Mouse (Mus musculus): ENCODE data around the gene Tns1. TPM values are rescaled to one million over a fixed set of nuclear protein-coding genes. Genes with fewer than 3 reads are reported as not detected.

Tns1 gene
- polyA plus RNA-seq, 1 experiment, result 35.5 TPM

DNA sequence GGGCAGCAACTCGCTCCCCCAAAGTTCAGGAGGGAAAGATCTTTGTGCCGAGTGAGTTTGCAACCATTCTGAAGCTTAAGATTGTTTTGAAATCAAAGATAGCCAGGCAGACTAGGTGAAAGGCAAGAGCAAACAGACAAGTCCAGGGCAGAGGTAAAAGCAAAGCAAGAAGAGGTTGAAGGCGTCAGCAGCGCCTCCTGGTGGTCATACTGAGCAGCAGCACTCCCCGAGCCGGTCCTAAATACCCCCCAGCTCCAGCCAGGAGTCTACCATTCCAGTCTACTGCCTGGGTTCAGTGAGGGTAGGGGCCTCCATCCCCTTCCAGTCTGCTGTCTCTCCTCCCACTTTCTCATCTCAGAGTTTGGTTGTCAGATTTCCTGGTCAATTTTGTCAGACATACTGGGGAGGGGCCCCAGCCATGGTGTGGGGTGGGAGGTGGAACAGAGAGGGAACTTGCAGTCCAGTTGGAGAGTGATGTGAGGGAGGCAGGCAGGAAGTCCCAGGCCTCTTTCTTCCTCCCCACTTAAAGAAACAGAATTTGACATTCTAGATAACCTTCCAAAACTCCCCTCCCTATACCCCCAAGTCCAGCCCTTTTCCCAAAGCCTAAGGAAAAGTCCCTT is 41.3 kb downstream of the Tns1 start:
- TF ChIP-seq POLR2A (IDR thresholded peaks at IDR 0.05; ENCODE audit: borderline replicate concordance, low read depth, low read length), result no peak
- peak; percentile 88 for TF ChIP-seq CTCF (IDR thresholded peaks at IDR 0.05; ENCODE audit: low read depth, low read length)
- no peak overlapping the region for H3K27ac ChIP-seq (ENCODE audit: insufficient read depth, low read depth, low read length)
- no peaks in the 10 kb centered on the region for H3K4me1 ChIP-seq (ENCODE audit: control insufficient read depth, insufficient read depth, low read length)
- H3K4me3 ChIP-seq (ENCODE audit: insufficient read depth, low read length), result no peak overlapping the region

DNA sequence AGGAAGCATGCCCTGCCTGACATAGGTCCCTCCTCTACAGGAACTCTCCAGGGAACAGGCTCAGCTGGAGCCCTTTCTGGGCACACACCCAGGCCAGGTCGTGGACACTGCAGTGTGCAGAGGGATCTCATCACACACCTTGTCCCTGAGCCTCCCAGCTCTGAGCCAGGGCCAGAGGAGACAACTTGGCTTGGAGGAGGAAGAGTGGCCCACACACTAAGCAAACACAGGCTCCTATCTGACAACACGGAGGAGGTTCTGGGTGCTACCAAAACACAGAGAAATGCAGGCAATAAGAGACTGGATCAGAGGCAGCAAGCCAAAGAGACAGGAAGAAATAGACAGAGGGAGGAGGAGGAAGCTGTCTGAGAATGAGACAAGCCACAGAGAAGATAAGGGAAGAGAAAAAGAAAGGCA is 42.7 kb downstream of the Tns1 start:
- TF ChIP-seq POLR2A (IDR thresholded peaks at IDR 0.05; ENCODE audit: borderline replicate concordance, low read depth, low read length), result no peak
- no peak for TF ChIP-seq CTCF (IDR thresholded peaks at IDR 0.05; ENCODE audit: low read depth, low read length)
- Histone ChIP-seq H3K4me1 (ENCODE audit: control insufficient read depth, insufficient read depth, low read length) (no peaks in the 10 kb centered on the region), H3K27ac (ENCODE audit: insufficient read depth, low read depth, low read length) (no peak overlapping the region), H3K4me3 (ENCODE audit: insufficient read depth, low read length) (no peak overlapping the region)

DNA sequence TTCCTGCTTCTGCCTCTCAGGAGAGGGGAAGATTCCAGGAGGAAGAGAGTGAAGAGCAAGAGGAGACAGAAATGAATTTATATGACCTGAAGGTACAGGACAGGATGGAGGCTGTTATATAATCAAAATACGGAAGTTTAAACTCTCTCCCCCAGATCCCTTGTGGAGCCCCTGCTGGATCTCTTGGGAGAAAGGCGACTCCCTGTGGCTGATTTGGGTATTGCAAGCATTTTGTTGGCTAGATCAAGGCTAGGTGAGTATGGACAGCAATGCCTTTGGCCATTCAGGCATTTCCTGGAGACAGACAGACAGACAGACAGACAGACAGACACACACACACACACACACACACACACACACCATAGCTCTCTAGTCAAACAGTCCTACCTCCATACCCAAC is 46.9 kb downstream of the Tns1 start:
- TF ChIP-seq CTCF (IDR thresholded peaks at IDR 0.05; ENCODE audit: low read depth, low read length), result peak; percentile 79
- no peak for TF ChIP-seq POLR2A (IDR thresholded peaks at IDR 0.05; ENCODE audit: borderline replicate concordance, low read depth, low read length)
- Histone ChIP-seq H3K4me3 (ENCODE audit: insufficient read depth, low read length) (no peak overlapping the region), H3K27ac (ENCODE audit: insufficient read depth, low read depth, low read length) (no peak overlapping the region), H3K4me1 (ENCODE audit: control insufficient read depth, insufficient read depth, low read length) (no peaks in the 10 kb centered on the region)

DNA sequence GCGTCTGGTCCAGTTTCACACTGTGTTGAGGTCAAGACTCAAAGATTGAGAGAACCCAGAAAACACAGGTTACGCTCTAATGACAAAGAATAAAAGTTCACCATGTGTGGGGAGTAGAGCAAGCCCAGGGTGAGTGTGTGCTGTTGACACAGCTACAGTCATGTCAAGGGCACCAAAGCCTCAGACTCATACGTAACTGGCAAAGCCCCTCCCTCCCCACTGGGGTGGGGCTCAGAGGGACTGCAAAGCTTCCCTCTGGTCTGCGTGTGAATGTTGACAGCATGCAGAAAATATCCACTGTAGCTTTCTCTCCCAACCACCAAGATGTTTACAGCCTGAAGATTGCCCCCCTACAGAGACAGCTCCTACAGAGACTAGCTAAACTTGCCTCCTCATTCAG is 48.0 kb downstream of the Tns1 start:
- Histone ChIP-seq H3K4me1 (ENCODE audit: control insufficient read depth, insufficient read depth, low read length) (no peaks in the 10 kb centered on the region), H3K27ac (ENCODE audit: insufficient read depth, low read depth, low read length) (no peak overlapping the region), H3K4me3 (ENCODE audit: insufficient read depth, low read length) (no peak overlapping the region)
- TF ChIP-seq CTCF (IDR thresholded peaks at IDR 0.05; ENCODE audit: low read depth, low read length) (no peak), POLR2A (IDR thresholded peaks at IDR 0.05; ENCODE audit: borderline replicate concordance, low read depth, low read length) (no peak)

DNA sequence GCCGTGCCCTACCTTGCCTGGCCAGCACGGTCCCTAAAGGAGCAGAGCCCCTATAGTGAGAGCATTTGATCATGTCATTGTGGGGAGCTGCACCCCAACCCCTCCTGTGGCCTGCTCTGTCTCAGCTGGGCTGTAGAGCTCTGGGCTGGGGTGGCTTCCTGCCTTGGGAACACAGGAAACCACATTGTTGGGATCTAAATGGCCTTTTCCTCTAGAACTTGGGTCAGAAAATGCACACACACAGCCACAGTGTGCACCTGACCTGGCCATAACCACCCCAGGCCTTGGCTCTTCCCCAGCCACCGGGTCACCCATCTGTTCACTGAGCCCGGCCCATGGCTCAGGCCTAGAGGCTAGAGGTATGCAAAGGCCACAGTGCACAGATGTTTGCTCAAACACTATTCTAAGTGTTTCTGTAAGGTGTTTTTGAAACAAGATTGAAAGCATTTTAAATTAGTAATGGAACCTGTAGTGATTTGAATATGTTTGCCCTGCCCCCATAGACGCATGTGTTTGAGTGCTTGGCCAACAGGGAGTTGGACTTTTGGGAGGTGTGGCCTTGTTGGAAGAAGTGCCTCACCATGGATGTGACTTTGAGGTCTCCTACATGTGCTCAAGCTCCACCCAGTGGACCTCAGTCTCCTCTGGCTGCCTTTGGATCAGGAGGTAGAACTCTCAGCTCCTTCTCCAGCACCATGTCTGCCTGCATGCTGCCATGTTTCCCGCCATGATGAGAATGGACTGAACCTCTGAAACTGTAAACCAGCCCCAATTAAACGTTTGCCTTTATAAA is 49.4 kb downstream of the Tns1 start:
- H3K4me3 ChIP-seq (ENCODE audit: insufficient read depth, low read length), result no peak overlapping the region
- no peaks in the 10 kb centered on the region for H3K4me1 ChIP-seq (ENCODE audit: control insufficient read depth, insufficient read depth, low read length)
- no peak overlapping the region for H3K27ac ChIP-seq (ENCODE audit: insufficient read depth, low read depth, low read length)
- TF ChIP-seq POLR2A (IDR thresholded peaks at IDR 0.05; ENCODE audit: borderline replicate concordance, low read depth, low read length), result no peak

DNA sequence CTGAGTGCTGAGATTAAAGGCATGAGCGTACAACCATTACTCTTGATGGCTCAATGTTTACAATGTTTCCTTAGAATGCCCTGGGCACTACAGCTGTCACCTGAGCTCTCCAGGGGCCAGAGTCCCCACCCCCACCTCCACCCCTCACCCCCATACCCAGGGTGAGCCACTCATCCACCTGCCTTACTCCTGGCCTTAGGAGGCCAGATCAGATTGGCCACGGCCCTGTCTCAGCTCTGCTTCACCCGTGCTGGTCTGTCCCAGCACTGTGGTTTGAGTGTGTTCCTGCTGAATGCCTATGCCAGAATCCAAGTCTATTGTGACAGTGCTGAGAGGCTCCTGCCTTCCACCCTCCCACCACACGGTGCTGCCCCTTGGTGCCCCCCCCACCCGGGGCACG is 50.5 kb downstream of the Tns1 start:
- H3K4me1 ChIP-seq (ENCODE audit: control insufficient read depth, insufficient read depth, low read length), result no peaks in the 10 kb centered on the region
- TF ChIP-seq CTCF (IDR thresholded peaks at IDR 0.05; ENCODE audit: low read depth, low read length), result no peak
- TF ChIP-seq POLR2A (IDR thresholded peaks at IDR 0.05; ENCODE audit: borderline replicate concordance, low read depth, low read length), result no peak
- no peak overlapping the region for H3K27ac ChIP-seq (ENCODE audit: insufficient read depth, low read depth, low read length)

DNA sequence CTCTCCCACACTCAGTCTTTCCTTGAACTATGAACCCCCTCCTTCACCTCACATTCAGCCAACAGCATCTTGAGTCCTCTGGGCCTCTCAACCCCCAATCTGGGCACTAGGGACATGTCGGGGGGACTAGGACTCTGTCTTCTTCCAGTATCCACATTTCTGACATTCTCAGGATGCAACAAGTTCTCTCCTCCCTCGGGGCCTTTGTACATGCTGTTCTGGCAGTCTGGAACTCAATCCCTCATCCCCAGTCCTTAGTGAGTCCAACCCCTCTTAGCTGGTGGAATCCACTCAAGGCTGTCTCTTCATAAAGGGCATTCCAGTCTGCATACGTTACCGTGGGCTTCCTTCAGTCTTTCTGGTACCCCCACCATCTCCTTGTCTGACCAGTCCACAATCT is 53.5 kb downstream of the Tns1 start:
- Histone ChIP-seq H3K27ac (ENCODE audit: insufficient read depth, low read depth, low read length) (no peak overlapping the region), H3K4me1 (ENCODE audit: control insufficient read depth, insufficient read depth, low read length) (peaks cover 12% of the 10 kb centered on the region), H3K4me3 (ENCODE audit: insufficient read depth, low read length) (no peak overlapping the region)
- TF ChIP-seq CTCF (IDR thresholded peaks at IDR 0.05; ENCODE audit: low read depth, low read length), result no peak

More for the DNA sequence above, 50.5 kb downstream of the Tns1 start:
- no peak overlapping the region for H3K4me3 ChIP-seq (ENCODE audit: insufficient read depth, low read length)

DNA sequence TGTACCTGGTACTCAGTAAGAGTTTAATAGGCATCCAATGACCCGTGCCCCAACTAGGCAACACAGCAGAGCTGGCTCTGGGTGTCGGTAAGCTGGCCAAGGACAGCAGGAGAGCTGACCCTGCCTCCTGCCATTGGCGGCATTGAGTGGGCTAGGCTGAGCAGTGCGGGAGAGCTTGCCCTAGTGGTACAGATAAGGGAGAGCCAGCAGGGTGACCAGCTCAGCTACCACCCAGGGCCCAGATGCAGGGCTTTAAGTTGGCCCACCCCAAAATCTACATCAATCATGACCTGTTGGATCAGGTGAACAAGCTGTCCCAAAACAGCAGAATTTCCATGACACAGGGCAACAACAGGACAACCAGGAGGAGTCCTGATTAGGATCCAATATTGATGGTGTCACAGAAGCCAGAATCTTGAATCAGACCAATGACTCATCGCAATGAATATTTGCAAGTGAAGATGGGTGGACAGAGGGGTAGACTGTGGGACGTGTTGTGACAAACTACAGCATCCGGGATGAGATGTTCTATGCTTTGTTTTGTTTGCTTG is 54.2 kb downstream of the Tns1 start:
- no peak for TF ChIP-seq POLR2A (IDR thresholded peaks at IDR 0.05; ENCODE audit: borderline replicate concordance, low read depth, low read length)
- no peak for TF ChIP-seq CTCF (IDR thresholded peaks at IDR 0.05; ENCODE audit: low read depth, low read length)
- H3K27ac ChIP-seq (ENCODE audit: insufficient read depth, low read depth, low read length), result no peak overlapping the region
- H3K4me3 ChIP-seq (ENCODE audit: insufficient read depth, low read length), result no peak overlapping the region
- peaks cover 17% of the 10 kb centered on the region for H3K4me1 ChIP-seq (ENCODE audit: control insufficient read depth, insufficient read depth, low read length)

DNA sequence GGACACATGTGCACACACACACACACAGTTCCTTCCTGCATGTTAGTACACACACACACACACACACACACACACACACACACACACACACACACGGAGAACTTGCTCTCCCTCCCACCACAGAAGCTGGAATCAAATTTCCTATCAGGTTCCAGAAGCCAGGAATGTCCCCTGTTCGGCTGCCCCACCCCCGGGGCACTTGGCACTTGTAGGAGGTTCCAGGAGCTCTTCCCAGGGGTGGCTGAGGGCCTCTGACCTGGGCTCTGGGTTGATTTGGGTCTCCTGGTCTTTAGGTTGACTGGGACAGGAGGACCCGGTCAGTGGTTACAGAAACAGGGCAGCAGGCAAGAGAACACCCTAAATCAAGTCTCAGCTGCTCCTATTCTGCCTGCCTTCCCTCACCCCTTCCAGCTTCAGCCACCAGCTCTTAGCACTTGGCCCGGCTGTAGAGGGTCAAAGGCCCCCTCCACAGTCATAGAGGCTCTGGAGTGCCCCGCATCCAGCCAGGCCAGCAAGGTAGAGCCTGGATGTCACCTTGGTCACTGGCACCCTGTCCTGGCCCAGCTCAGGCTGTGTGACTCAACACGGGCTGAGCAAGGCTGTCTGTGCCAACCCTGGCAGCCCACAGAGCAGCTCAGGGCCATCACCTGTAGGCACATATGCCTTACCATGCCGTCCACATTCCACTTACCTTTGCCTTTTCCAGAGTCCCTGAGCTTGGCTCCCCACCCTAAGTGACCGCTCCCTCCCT is 55.0 kb downstream of the Tns1 start:
- Histone ChIP-seq H3K4me3 (ENCODE audit: insufficient read depth, low read length) (no peak overlapping the region), H3K27ac (ENCODE audit: insufficient read depth, low read depth, low read length) (no peak overlapping the region), H3K4me1 (ENCODE audit: control insufficient read depth, insufficient read depth, low read length) (peaks cover 17% of the 10 kb centered on the region)
- no peak for TF ChIP-seq CTCF (IDR thresholded peaks at IDR 0.05; ENCODE audit: low read depth, low read length)
- no peak for TF ChIP-seq POLR2A (IDR thresholded peaks at IDR 0.05; ENCODE audit: borderline replicate concordance, low read depth, low read length)

Measured in bone marrow macrophage, adult 2 months (primary cell).